Mouse (Mus musculus) CD4-positive, CD25-positive, alpha-beta regulatory T cell, adult 2 months (primary cell): ENCODE measurements around the gene Smarcd1.

Experiments
- DNase-seq: peaks from one replicate; pipeline ENCODE4 v3.0.0-alpha.2; 2012; ENCODE audit warnings: low read depth, low spot score

The Smarcd1 gene

GRCm38 (mm10) chr15:99731167-99731566 lies 29.2 kb downstream of the Smarcd1 start:
- DNase-seq = no peak

GRCm38 (mm10) chr15:99731678-99732077 lies 29.7 kb downstream of the Smarcd1 start:
- no peak for DNase-seq

- no peak for DNase-seq
Observed at GRCm38 (mm10) chr15:99733186-99733585, 31.3 kb downstream of the Smarcd1 start.

- no peak for DNase-seq
Observed at GRCm38 (mm10) chr15:99735631-99736030, 33.7 kb downstream of the Smarcd1 start.

- no peak for DNase-seq
Observed at GRCm38 (mm10) chr15:99736675-99737074, 34.7 kb downstream of the Smarcd1 start.

GRCm38 (mm10) chr15:99740229-99740628 lies 38.3 kb downstream of the Smarcd1 start:
- DNase-seq = no peak

- no peak for DNase-seq
Observed at GRCm38 (mm10) chr15:99754204-99754603, 52.3 kb downstream of the Smarcd1 start.
